Mouse (Mus musculus): ENCODE measurements at regions not wholly inside any gene's neighbourhood (a gene's known extent, or its start where the extent isn't known, plus 50 kb on each side); places are given as distances from the start of the nearest gene placed in this dataset.

DNA sequence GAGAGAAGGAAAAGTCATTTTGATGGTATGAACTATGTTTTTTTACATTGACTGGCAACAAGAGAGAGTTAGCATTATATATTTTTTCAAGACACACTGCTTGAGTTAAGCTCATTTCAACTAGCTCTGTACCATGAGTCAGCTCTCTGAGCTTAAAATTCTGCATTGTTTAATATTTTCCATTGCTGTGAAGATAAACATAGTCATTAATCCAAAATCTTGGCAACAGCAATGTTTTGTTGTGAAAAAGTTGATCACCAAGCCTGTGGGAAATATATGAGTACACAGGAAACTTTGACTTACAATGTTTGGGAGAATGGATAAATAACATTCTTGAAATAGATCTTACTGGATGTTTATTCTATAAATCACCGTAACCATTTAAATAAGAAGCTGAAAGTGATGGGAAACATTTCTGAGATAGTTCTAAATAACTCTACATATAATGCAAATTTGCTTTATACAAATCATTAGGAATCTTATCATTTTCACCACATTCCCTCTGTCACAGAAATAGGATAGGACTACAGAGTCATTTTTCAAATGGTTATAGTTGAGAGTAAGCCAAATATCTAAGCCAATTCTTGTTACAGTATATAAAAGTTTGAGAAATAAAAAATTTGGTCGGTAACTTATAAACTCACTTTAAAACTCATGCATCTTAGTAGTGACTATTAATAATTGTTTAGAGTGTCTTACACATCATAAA, 290.2 kb upstream of the C030005K15Rik start:
- no peaks in the 10 kb centered on the region for H3K27me3 ChIP-seq (ENCODE audit: insufficient read depth, low read length)
- H3K4me1 ChIP-seq (ENCODE audit: insufficient read depth, low read length) = no peaks in the 10 kb centered on the region
- no peak for DNase-seq (ENCODE audit: low spot score)
- H3K9ac ChIP-seq (replicated peaks; ENCODE audit: low read length, poor library complexity, severe bottlenecking) = no peak overlapping the region
- no peak for TF ChIP-seq CTCF (IDR thresholded peaks at IDR 0.05)
- no peak overlapping the region for H3K4me3 ChIP-seq (ENCODE audit: low read depth, low read length)
- H3K9me3 ChIP-seq (ENCODE audit: low read length) = no peaks in the 10 kb centered on the region
- H3K27ac ChIP-seq (ENCODE audit: low read depth, low read length) = no peak overlapping the region
- H3K4me2 ChIP-seq (ENCODE audit: low read depth, low read length, poor library complexity, severe bottlenecking) = no peak overlapping the region
- no peak for ATAC-seq (ENCODE audit: low FRiP score)
- no peaks in the 10 kb centered on the region for H3K36me3 ChIP-seq (ENCODE audit: insufficient read depth, low read length)
- WGBS = 92% methylated on average over 2 of the region's 2 CpGs

DNA sequence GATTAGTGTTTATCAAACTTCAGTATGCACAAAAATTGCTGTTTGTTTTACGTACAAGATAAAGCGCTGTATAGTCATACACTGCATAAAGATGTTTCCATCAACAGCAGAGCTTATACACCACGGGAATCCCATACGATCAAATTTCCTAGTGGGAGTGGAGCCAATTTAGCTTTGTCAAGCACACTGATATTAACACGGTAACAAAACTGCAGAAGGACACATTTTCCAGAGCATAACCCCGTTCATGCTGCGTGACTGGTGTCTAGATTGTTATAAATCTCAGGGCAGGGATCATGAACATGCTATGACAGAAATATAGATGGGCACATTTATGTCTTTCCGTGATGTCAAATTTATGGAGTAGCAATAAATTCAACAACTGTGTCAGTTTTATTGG, 302.6 kb upstream of the C030005K15Rik start:
- DNase-seq (ENCODE audit: low spot score) (peak; percentile 10), ATAC-seq (ENCODE audit: low FRiP score) (no peak)
- no peak for TF ChIP-seq CTCF (IDR thresholded peaks at IDR 0.05)
- Histone ChIP-seq H3K27ac (ENCODE audit: low read depth, low read length) (no peak overlapping the region), H3K27me3 (ENCODE audit: insufficient read depth, low read length) (no peaks in the 10 kb centered on the region), H3K4me2 (ENCODE audit: low read depth, low read length, poor library complexity, severe bottlenecking) (no peak overlapping the region), H3K9ac (replicated peaks; ENCODE audit: low read length, poor library complexity, severe bottlenecking) (no peak overlapping the region), H3K9me3 (ENCODE audit: low read length) (no peaks in the 10 kb centered on the region), H3K36me3 (ENCODE audit: insufficient read depth, low read length) (no peaks in the 10 kb centered on the region), H3K4me3 (ENCODE audit: low read depth, low read length) (no peak overlapping the region), H3K4me1 (ENCODE audit: insufficient read depth, low read length) (no peaks in the 10 kb centered on the region)
- 72% methylated on average over 8 of the region's 8 CpGs for WGBS

DNA sequence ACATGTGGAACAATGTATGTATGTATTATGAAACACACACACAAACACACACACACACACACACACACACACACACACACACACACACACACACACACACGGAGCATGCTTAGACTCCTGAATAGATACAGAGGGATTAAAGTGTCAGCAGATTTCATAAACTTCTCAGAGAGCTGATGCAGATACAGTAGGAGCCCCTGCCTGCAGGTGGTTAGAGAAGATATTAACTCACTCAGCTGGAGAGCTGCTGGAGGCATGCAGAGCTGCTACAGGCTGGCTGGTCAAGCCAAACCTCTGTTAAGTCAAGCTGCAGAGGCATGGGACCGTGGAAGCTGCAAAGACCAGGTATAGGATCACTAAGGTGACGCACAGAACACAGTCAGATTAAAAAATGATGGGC, 303.1 kb upstream of the C030005K15Rik start:
- H3K36me3 ChIP-seq (ENCODE audit: insufficient read depth, low read length) = no peaks in the 10 kb centered on the region

DNA sequence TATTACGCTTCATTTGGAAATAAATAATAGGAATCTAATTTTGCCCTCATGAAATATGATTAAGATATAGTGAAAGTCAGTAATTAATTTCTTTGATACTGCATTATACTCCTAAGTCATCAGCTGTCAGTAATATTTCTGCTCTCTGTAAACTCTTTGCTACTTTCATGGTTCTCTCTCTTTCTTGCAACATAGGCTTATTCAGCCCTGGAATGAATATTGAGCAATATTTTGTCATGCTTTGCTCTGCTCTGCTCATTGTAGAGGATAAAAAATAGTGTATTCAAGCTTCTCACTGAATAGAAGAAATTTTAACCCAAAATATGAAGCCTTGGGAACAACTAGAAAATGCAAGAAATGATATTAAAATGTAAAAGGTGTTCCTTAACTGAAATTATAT, 306.1 kb upstream of the C030005K15Rik start:
- 95% methylated on average over 1 of the region's 1 CpGs for WGBS
- Histone ChIP-seq H3K36me3 (ENCODE audit: insufficient read depth, low read length) (no peaks in the 10 kb centered on the region), H3K4me2 (ENCODE audit: low read depth, low read length, poor library complexity, severe bottlenecking) (no peak overlapping the region), H3K27ac (ENCODE audit: low read depth, low read length) (no peak overlapping the region), H3K4me1 (ENCODE audit: insufficient read depth, low read length) (no peaks in the 10 kb centered on the region), H3K4me3 (ENCODE audit: low read depth, low read length) (no peak overlapping the region), H3K9me3 (ENCODE audit: low read length) (no peaks in the 10 kb centered on the region), H3K9ac (replicated peaks; ENCODE audit: low read length, poor library complexity, severe bottlenecking) (no peak overlapping the region), H3K27me3 (ENCODE audit: insufficient read depth, low read length) (no peaks in the 10 kb centered on the region)
- DNase-seq (ENCODE audit: low spot score) (no peak), ATAC-seq (ENCODE audit: low FRiP score) (no peak)
- TF ChIP-seq CTCF (IDR thresholded peaks at IDR 0.05) = no peak

More for the DNA sequence above, 303.1 kb upstream of the C030005K15Rik start:
- H3K27ac ChIP-seq (ENCODE audit: low read depth, low read length) = no peak overlapping the region
- no peaks in the 10 kb centered on the region for H3K27me3 ChIP-seq (ENCODE audit: insufficient read depth, low read length)
- DNase-seq (ENCODE audit: low spot score) (no peak), ATAC-seq (ENCODE audit: low FRiP score) (no peak)
- H3K4me3 ChIP-seq (ENCODE audit: low read depth, low read length) = no peak overlapping the region
- H3K9ac ChIP-seq (replicated peaks; ENCODE audit: low read length, poor library complexity, severe bottlenecking) = no peak overlapping the region
- WGBS = 59% methylated on average over 3 of the region's 3 CpGs
- no peak for TF ChIP-seq CTCF (IDR thresholded peaks at IDR 0.05)
- no peaks in the 10 kb centered on the region for H3K4me1 ChIP-seq (ENCODE audit: insufficient read depth, low read length)
- no peaks in the 10 kb centered on the region for H3K9me3 ChIP-seq (ENCODE audit: low read length)
- H3K4me2 ChIP-seq (ENCODE audit: low read depth, low read length, poor library complexity, severe bottlenecking) = no peak overlapping the region

DNA sequence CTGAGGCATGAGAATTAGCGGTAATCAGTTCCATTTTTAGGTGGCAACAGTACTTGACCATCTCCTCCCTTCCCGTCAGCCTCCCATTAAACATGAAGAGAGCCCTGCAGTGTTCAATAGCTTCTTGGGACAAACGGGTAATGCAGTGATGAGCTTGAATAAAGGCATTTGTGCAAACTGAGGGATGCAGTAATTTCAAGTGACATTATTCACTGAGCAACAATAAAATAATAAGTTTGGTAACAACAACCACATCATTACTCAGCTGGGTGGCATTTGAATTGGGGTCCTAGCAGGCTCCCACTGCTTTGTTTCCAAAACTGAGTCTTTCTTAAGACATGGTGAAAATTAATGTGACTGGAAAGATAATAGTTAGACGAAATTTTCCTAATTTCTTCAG, 315.2 kb upstream of the C030005K15Rik start:
- Histone ChIP-seq H3K27me3 (ENCODE audit: insufficient read depth, low read length) (no peaks in the 10 kb centered on the region), H3K4me2 (ENCODE audit: low read depth, low read length, poor library complexity, severe bottlenecking) (no peak overlapping the region), H3K27ac (ENCODE audit: low read depth, low read length) (no peak overlapping the region), H3K9ac (replicated peaks; ENCODE audit: low read length, poor library complexity, severe bottlenecking) (no peak overlapping the region), H3K9me3 (ENCODE audit: low read length) (no peaks in the 10 kb centered on the region), H3K36me3 (ENCODE audit: insufficient read depth, low read length) (no peaks in the 10 kb centered on the region), H3K4me1 (ENCODE audit: insufficient read depth, low read length) (no peaks in the 10 kb centered on the region), H3K4me3 (ENCODE audit: low read depth, low read length) (no peak overlapping the region)
- TF ChIP-seq CTCF (IDR thresholded peaks at IDR 0.05) = no peak
- no peak for ATAC-seq (ENCODE audit: low FRiP score)
- DNase-seq (ENCODE audit: low spot score) = no peak
- WGBS = 57% methylated on average over 4 of the region's 4 CpGs

DNA sequence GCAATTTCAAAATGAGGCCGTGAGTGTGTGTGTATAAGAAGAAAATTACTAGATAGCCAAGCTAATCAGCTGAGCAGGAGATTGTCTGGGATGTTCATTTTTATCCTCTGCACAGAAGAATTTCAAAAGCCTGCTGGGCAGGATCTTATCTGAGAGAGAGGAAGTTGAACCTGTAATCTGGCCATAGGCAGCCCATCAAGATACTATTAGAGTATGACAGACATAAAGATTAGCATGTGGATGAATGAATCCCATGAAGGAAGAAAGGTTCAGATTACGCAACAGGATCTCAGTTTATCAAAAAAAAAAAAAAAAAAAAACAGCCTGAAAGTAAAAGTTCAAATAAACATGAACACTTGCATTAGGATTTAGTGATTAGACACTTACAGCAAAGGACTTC, 317.3 kb upstream of the C030005K15Rik start:
- ATAC-seq (ENCODE audit: low FRiP score) = no peak
- Histone ChIP-seq H3K27ac (ENCODE audit: low read depth, low read length) (no peak overlapping the region), H3K9ac (replicated peaks; ENCODE audit: low read length, poor library complexity, severe bottlenecking) (no peak overlapping the region), H3K4me1 (ENCODE audit: insufficient read depth, low read length) (no peaks in the 10 kb centered on the region), H3K9me3 (ENCODE audit: low read length) (no peaks in the 10 kb centered on the region), H3K36me3 (ENCODE audit: insufficient read depth, low read length) (no peaks in the 10 kb centered on the region), H3K27me3 (ENCODE audit: insufficient read depth, low read length) (no peaks in the 10 kb centered on the region), H3K4me2 (ENCODE audit: low read depth, low read length, poor library complexity, severe bottlenecking) (no peak overlapping the region), H3K4me3 (ENCODE audit: low read depth, low read length) (no peak overlapping the region)
- DNase-seq (ENCODE audit: low spot score) = no peak
- TF ChIP-seq CTCF (IDR thresholded peaks at IDR 0.05) = no peak
- WGBS = 72% methylated on average over 2 of the region's 2 CpGs
